Mouse (Mus musculus) heart, embryonic 12.5 days (tissue): Measurements from ENCODE around the gene Zcchc14. TPM values are rescaled to one million over a fixed set of nuclear protein-coding genes. Genes with fewer than 3 reads are reported as not detected.
"Not testable (repeated sequence)": the region's sequence is repeated elsewhere in the genome, so short reads cannot be mapped to it uniquely, and the experiment has no call there.

Experiments used
- ATAC-seq: fragments of 200-750 bp; cut with Nextera tagmentation; 2 replicates; pipeline ENCODE4 v1.8.0; 2017; ENCODE audit warnings: moderate TSS enrichment, moderate library complexity; ENCODE audit not compliant: insufficient number of reproducible peaks, low FRiP score
- H3K27ac ChIP-seq: fragments of 300-500 bp; sonication (generic); 2 replicates; pipeline ENCODE4 v1.5.1; 2016; ENCODE audit warnings: mild to moderate bottlenecking, moderate library complexity; ENCODE audit not compliant: poor library complexity, severe bottlenecking
- H3K27me3 ChIP-seq: fragments of 300-500 bp; sonication (generic); replicated peaks from 2 replicates; pipeline ENCODE4 v1.6.1; 2016; ENCODE audit warnings: mild to moderate bottlenecking, moderate library complexity
- H3K36me3 ChIP-seq: fragments of 300-500 bp; sonication (generic); 2 replicates; pipeline ENCODE4 v1.6.1; 2016; ENCODE audit warnings: mild to moderate bottlenecking, moderate library complexity
- H3K4me1 ChIP-seq: fragments of 300-500 bp; sonication (generic); replicated peaks from 2 replicates; pipeline ENCODE4 v1.6.1; 2016; ENCODE audit warnings: mild to moderate bottlenecking
- H3K4me2 ChIP-seq: fragments of 300-500 bp; sonication (generic); 2 replicates; pipeline ENCODE4 v1.6.1; 2016; ENCODE audit warnings: mild to moderate bottlenecking, moderate library complexity
- H3K4me3 ChIP-seq: fragments of 300-500 bp; sonication (generic); 2 replicates; pipeline ENCODE4 v1.5.1; 2016; ENCODE audit warnings: mild to moderate bottlenecking
- H3K9ac ChIP-seq: fragments of 300-500 bp; sonication (generic); 2 replicates; pipeline ENCODE4 v1.6.1; 2016; ENCODE audit warnings: mild to moderate bottlenecking, moderate library complexity
- H3K9me3 ChIP-seq: fragments of 300-500 bp; sonication (generic); replicated peaks from 2 replicates; pipeline ENCODE4 v1.6.1; 2016; ENCODE audit warnings: mild to moderate bottlenecking, moderate library complexity
- WGBS: fragments of 180-500 bp; shearing (Covaris S2); methylation state at CpG from one replicate; pipeline ENCODE4 v1.1.7; 2016; 5-methylcytosine and 5-hydroxymethylcytosine counted together
- polyA plus RNA-seq: library from polyadenylated mRNA; unstranded; fragments of >200 nt; fragmentation: Nextera tagmentation; extraction: Ambion mirVana; gene quantifications from 2 replicates; pipeline ENCODE4 v1.2.1, GENCODE M21; 2016

Zcchc14 gene
- polyA plus RNA-seq, 1 experiment from 2014 or later, result 9.2 TPM

GRCm38 (mm10) chr8:121681457-121681856 is 28.8 kb upstream of the Zcchc14 start:
- no peak for ATAC-seq
- Histone ChIP-seq H3K4me2 (no peak overlapping the region), H3K9ac (no peak overlapping the region), H3K9me3 (no peaks in the 10 kb centered on the region), H3K4me3 (no peak overlapping the region), H3K36me3 (no peaks in the 10 kb centered on the region), H3K4me1 (no peaks in the 10 kb centered on the region), H3K27me3 (0 out of 2 replicates have a peak, but pooled peaks cover 3% of the 10 kb centered on the region), H3K27ac (no peak overlapping the region)
- WGBS, result 40% methylated on average over 10 of the region's 10 CpGs

- Histone ChIP-seq H3K27me3 (0 out of 2 replicates have a peak, but pooled peaks cover 3% of the 10 kb centered on the region), H3K4me2 (no peak overlapping the region), H3K9me3 (no peaks in the 10 kb centered on the region), H3K36me3 (no peaks in the 10 kb centered on the region), H3K4me3 (no peak overlapping the region), H3K27ac (no peak overlapping the region), H3K4me1 (no peaks in the 10 kb centered on the region), H3K9ac (no peak overlapping the region)
- 76% methylated on average over 4 of the region's 4 CpGs for WGBS
- no peak for ATAC-seq
Measured at GRCm38 (mm10) chr8:121680896-121681295, 28.2 kb upstream of the Zcchc14 start.

GRCm38 (mm10) chr8:121678696-121679095 is 26.0 kb upstream of the Zcchc14 start:
- Histone ChIP-seq H3K27me3 (peaks cover under 1% of the 10 kb centered on the region; the same call in 1 of the 2 replicates), H3K4me2 (no peak overlapping the region), H3K9ac (no peak overlapping the region), H3K27ac (no peak overlapping the region), H3K9me3 (no peaks in the 10 kb centered on the region), H3K4me1 (no peaks in the 10 kb centered on the region), H3K36me3 (no peaks in the 10 kb centered on the region), H3K4me3 (no peak overlapping the region)
- 65% methylated on average over 5 of the region's 5 CpGs for WGBS
- ATAC-seq, result no peak

- WGBS, result 50% methylated on average over 20 of the region's 20 CpGs
- Histone ChIP-seq H3K9ac (no peak overlapping the region), H3K27me3 (no peaks in the 10 kb centered on the region; the same call in 1 of the 2 replicates), H3K9me3 (no peaks in the 10 kb centered on the region), H3K27ac (no peak overlapping the region), H3K4me1 (peaks cover 6% of the 10 kb centered on the region; the same call in 1 of the 2 replicates), H3K4me2 (no peak overlapping the region), H3K36me3 (no peaks in the 10 kb centered on the region), H3K4me3 (no peak overlapping the region)
- no peak for ATAC-seq
Measured at GRCm38 (mm10) chr8:121675701-121676100, 23.0 kb upstream of the Zcchc14 start.

GRCm38 (mm10) chr8:121675161-121675560 is 22.5 kb upstream of the Zcchc14 start:
- Histone ChIP-seq H3K36me3 (no peaks in the 10 kb centered on the region), H3K9ac (no peak overlapping the region), H3K4me2 (no peak overlapping the region), H3K4me3 (no peak overlapping the region), H3K27ac (no peak overlapping the region), H3K4me1 (peaks cover 6% of the 10 kb centered on the region; the same call in 1 of the 2 replicates), H3K27me3 (no peaks in the 10 kb centered on the region; the same call in 1 of the 2 replicates), H3K9me3 (no peaks in the 10 kb centered on the region)
- WGBS, result 56% methylated on average over 3 of the region's 3 CpGs
- ATAC-seq, result no peak

GRCm38 (mm10) chr8:121674524-121674923 is 21.8 kb upstream of the Zcchc14 start:
- Histone ChIP-seq H3K9me3 (no peaks in the 10 kb centered on the region), H3K4me1 (peaks cover 6% of the 10 kb centered on the region; the same call in 1 of the 2 replicates), H3K36me3 (no peaks in the 10 kb centered on the region), H3K4me3 (no peak overlapping the region), H3K27me3 (no peaks in the 10 kb centered on the region; the same call in 1 of the 2 replicates), H3K4me2 (no peak overlapping the region), H3K27ac (no peak overlapping the region), H3K9ac (no peak overlapping the region)
- 55% methylated on average over 5 of the region's 5 CpGs for WGBS
- no peak for ATAC-seq

- H3K4me1 ChIP-seq, result peaks cover 12% of the 10 kb centered on the region
- no peaks in the 10 kb centered on the region for H3K36me3 ChIP-seq
- ATAC-seq, result no peak
- no peak overlapping the region for H3K4me3 ChIP-seq
- no peaks in the 10 kb centered on the region; the same call in 1 of the 2 replicates for H3K27me3 ChIP-seq
- no peak overlapping the region for H3K27ac ChIP-seq
- H3K9me3 ChIP-seq, result no peaks in the 10 kb centered on the region
- H3K9ac ChIP-seq, result no peak overlapping the region
- H3K4me2 ChIP-seq, result no peak overlapping the region
- WGBS, result 73% methylated on average over 5 of the region's 5 CpGs
Measured at GRCm38 (mm10) chr8:121673917-121674316, 21.2 kb upstream of the Zcchc14 start.

GRCm38 (mm10) chr8:121673153-121673552 is 20.5 kb upstream of the Zcchc14 start:
- 33% methylated on average over 4 of the region's 4 CpGs for WGBS
- Histone ChIP-seq H3K4me1 (peaks cover 20% of the 10 kb centered on the region), H3K27ac (no peak overlapping the region), H3K36me3 (no peaks in the 10 kb centered on the region), H3K4me3 (no peak overlapping the region), H3K9ac (no peak overlapping the region), H3K4me2 (no peak overlapping the region), H3K9me3 (no peaks in the 10 kb centered on the region), H3K27me3 (no peaks in the 10 kb centered on the region; the same call in 1 of the 2 replicates)
- no peak for ATAC-seq

- peak; percentile 68 for ATAC-seq
- Histone ChIP-seq H3K27me3 (no peaks in the 10 kb centered on the region), H3K27ac (0 out of 2 replicates have a peak overlapping the region, but pooled peaks have one; percentile 8), H3K9ac (0 out of 2 replicates have a peak overlapping the region, but pooled peaks have one; percentile 29), H3K4me3 (no peak overlapping the region), H3K9me3 (no peaks in the 10 kb centered on the region), H3K4me1 (peaks cover 37% of the 10 kb centered on the region), H3K4me2 (peak overlapping the region; percentile 19; the same call in 1 of the 2 replicates), H3K36me3 (no peaks in the 10 kb centered on the region)
- WGBS, result 15% methylated on average over 8 of the region's 8 CpGs
Measured at GRCm38 (mm10) chr8:121669208-121669607, 16.5 kb upstream of the Zcchc14 start.

GRCm38 (mm10) chr8:121668553-121668952 is 15.9 kb upstream of the Zcchc14 start:
- Histone ChIP-seq H3K36me3 (no peaks in the 10 kb centered on the region), H3K4me3 (no peak overlapping the region), H3K27me3 (no peaks in the 10 kb centered on the region), H3K9ac (0 out of 2 replicates have a peak overlapping the region, but pooled peaks have one; percentile 29), H3K9me3 (no peaks in the 10 kb centered on the region), H3K4me1 (peaks cover 37% of the 10 kb centered on the region), H3K4me2 (0 out of 2 replicates have a peak overlapping the region, but pooled peaks have one; percentile 19), H3K27ac (0 out of 2 replicates have a peak overlapping the region, but pooled peaks have one; percentile 14)
- WGBS, result 35% methylated on average over 6 of the region's 6 CpGs
- peak; percentile 22; the same call in 1 of the 2 replicates for ATAC-seq

- 61% methylated on average over 9 of the region's 9 CpGs for WGBS
- H3K9me3 ChIP-seq, H3K4me3 ChIP-seq, H3K27me3 ChIP-seq, ATAC-seq, H3K36me3 ChIP-seq, H3K4me2 ChIP-seq: not testable (repeated sequence)
- Histone ChIP-seq H3K27ac (0 out of 2 replicates have a peak overlapping the region, but pooled peaks have one; percentile 14), H3K9ac (0 out of 2 replicates have a peak overlapping the region, but pooled peaks have one; percentile 4), H3K4me1 (peaks cover 34% of the 10 kb centered on the region)
Measured at GRCm38 (mm10) chr8:121667936-121668500, 15.3 kb upstream of the Zcchc14 start.
